Mouse (Mus musculus): Measurements from ENCODE around the gene Crygf.
"Not testable (repeated sequence)": the region's sequence is repeated elsewhere in the genome, so short reads cannot be mapped to it uniquely, and the experiment has no call there.

Gene Crygf

DNA sequence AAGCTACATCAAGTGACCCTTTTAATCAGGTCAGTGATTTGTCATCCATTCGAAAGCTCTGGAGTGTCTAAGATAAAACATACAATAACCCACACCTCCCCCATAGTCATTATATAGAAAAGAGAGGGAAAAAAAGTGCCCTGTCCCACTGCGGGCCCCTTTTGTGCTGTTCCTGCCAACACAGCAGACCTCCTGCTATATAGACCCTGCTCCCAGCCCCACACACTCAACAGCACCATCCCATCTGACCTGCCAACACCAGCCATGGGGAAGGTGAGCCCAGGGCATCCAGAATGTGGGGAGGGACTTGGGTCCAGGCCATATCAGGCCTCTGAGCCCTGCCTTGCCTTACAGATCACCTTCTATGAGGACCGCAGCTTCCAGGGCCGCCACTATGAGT is at the start of gene Crygf:
Gene Crygf, plus strand, starts transcription at position 227 of the 400 bp plus-strand sequence.
- DNase-seq (ENCODE audit: low spot score): no peak

DNA sequence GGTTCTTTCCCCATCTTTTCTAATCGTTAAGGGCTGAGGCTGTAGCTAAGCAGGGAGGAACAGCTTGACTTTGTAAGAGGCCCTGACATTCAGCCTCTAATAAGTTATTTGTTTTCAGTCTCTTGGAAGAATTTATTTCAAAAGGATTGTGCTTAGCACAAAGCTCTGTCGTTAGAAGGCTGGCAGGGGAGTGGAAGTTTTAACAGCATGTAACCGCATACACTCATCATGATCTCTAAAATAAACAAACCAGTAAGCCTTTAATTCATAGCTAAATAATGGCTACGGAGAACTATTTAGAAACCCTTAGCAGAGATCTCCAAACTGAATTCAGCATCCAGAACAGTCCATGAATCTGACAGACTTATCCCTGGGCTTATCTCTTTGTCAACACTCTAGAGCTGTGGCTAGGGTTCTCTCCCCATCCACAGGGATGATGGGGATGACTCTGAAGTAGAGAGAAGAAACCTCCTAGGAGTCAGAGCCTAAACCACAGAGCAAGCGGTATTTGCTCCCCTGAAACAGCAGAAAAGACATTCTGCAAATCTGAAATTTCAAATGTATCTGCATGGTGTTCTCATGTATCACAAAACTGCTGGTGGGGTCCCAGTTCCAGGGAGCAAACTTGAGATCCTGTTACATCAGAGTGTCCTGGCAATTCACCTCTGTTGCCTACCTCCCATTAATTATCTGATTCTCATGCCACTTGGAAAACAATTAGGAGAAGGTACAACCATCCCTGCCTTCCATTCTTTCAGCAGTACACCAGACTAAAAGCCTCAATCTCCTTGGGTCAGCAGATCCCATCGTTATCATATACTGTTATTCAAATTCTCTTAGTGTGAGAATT is 734 bp upstream of the Crygf start:
- no peak for DNase-seq (ENCODE audit: low spot score)

DNA sequence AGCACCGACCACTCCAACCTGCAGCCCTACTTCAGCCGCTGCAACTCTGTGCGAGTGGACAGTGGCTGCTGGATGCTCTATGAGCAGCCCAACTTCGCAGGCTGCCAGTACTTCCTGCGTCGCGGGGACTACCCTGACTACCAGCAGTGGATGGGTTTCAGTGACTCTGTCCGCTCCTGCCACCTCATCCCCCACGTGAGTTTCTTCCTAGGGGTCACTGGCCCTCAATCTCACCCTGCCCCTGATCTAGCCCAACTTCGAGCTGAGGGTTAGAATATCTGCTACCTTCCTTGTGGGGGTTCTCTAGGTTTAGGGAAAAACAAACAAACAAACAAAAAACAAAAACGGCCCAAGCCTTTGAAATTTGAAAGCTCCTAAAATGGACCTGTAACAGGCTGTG is 376 bp downstream of the Crygf start:
- DNase-seq (ENCODE audit: low spot score): not testable (repeated sequence)

DNA sequence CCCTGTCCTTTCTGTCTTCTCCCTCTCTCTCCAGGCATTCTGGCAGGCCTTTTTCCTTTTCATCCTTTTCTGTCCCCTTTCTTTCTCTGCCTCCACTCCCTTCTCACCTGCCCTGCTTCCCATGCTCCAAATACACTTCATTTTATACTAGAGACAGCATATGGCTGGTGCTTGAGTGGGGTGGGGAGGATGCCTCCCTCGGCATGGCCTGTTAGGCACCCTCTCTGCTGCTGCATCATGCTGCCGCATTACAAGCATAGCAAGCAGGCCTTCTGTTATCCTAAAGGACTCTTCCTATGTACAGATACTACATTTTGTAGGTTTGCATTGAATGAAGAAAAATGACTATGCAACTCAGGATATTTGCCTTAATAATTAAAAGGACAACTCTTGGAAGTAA is 3.7 kb downstream of the Crygf start:
- DNase-seq (ENCODE audit: low spot score): no peak

DNA sequence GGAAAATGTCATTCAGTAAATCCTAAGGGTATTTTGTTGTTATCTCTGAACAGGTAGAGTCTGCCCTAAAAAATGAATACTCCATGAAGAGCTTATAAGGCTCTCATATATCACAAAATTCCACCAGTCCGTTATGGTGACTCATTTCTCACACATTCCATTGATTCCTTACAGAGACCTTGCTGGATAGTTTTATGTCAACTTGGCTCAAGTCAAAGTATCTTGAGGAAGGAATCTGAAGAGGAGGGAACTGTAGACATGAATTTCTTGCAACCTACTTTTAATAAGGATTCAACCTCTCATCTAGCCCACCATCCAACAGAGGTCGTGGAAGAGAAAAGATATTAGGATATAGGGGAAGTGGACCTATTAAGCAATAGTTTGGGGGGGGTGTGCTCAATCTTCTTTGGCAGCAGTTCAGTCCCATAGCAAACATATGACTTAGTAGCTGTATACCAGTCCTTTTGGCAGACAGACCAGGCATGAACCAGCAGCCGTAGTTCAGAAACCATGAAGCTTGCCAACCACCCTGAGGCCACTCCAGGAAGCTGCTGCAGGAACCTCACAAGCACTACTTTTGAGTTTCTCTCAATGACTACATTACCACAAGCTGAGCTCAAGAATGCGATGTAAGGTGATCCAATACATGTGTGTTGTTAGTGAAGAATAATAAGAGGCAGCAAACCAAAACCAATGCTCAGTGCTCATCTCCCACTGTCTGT is 5.9 kb downstream of the Crygf start:
- DNase-seq (ENCODE audit: low spot score): no peak
